Mouse (Mus musculus) cerebellum, adult 2 months (tissue): ENCODE measurements at regions not wholly inside any gene's neighbourhood (a gene's known extent, or its start where the extent isn't known, plus 50 kb on each side); places are given as distances from the start of the nearest gene placed in this dataset.

Experiments
- CTCF ChIP-seq: fragments of 200-500 bp; IDR thresholded peaks from 2 replicates; pipeline ENCODE4 v1.5.1; 2011; ENCODE audit warnings: low read depth, mild to moderate bottlenecking, control low read depth, low read length, moderate library complexity, borderline replicate concordance; ENCODE audit not compliant: insufficient read depth
- POLR2A ChIP-seq: fragments of 200-500 bp; IDR thresholded peaks from 2 replicates; pipeline ENCODE4 v1.6.1; 2011; ENCODE audit warnings: low read length, control low read depth, borderline replicate concordance; ENCODE audit not compliant: insufficient read depth

DNA sequence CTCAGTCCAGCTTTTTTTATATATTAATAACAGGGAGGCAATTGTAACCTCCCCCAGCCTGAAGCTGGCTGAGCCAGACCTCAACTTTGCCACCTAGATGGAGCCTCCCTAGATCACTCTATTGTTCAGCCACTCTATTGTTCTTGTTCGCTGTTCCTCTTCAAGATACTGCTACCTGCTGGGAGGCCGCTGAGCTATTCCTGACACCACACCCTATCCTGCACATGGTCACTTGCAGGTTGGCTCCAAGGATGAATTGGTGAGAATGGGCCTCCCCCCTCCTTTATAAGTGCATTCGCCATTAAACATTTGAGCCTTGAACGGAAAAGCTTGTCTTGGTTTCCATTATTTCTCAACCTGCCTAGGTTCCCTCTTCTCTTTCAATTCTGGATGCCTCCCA, 102.3 kb upstream of the Ngly1 start:
- TF ChIP-seq POLR2A (no peak), CTCF (no peak)
